Mouse (Mus musculus) MEL (cell line): ENCODE results near the gene Gm5741.

Experiments
- CHD1 ChIP-seq: IDR thresholded peaks from 2 replicates; pipeline ENCODE4 v1.6.1; 2012; ENCODE audit warnings: low read depth, mild to moderate bottlenecking, inconsistent platforms, low read length, improper control_type of control experiment
- CHD2 ChIP-seq: IDR thresholded peaks from 2 replicates; pipeline ENCODE4 v1.6.1; 2011; ENCODE audit warnings: low read length, improper control_type of control experiment
- CTCF ChIP-seq, 3 experiments: IDR thresholded peaks in 2 of 3; conservative IDR thresholded peaks in 1 of 3; 2 replicates each; pipeline ENCODE4 v1.5.1; 2011 to 2012; ENCODE audit warnings: low read length in 3 of 3, low read depth in 2 of 3, mild to moderate bottlenecking in 2 of 3, improper control_type of control experiment in 1 of 3, inconsistent platforms in 1 of 3, mixed read lengths in 1 of 3, moderate library complexity in 1 of 3; ENCODE audit not compliant: control insufficient read depth in 1 of 3, insufficient read depth in 1 of 3, poor library complexity in 1 of 3, severe bottlenecking in 1 of 3
- E2F4 ChIP-seq: IDR thresholded peaks from 2 replicates; pipeline ENCODE4 v1.6.1; 2011; ENCODE audit warnings: low read depth, low read length, improper control_type of control experiment, borderline replicate concordance
- EP300 ChIP-seq, 2 experiments: IDR thresholded peaks; 2 replicates each; pipeline ENCODE4 v1.6.1; 2011; ENCODE audit warnings: improper control_type of control experiment in 2 of 2, low read length in 2 of 2, low read depth in 1 of 2, mild to moderate bottlenecking in 1 of 2
- MAFK ChIP-seq: IDR thresholded peaks from 2 replicates; pipeline ENCODE4 v1.6.1; 2011; ENCODE audit warnings: low read depth, mild to moderate bottlenecking, low read length, improper control_type of control experiment, borderline replicate concordance
- MAX ChIP-seq: IDR thresholded peaks from 2 replicates; pipeline ENCODE4 v1.6.1; 2011; ENCODE audit warnings: low read length, improper control_type of control experiment
- MEF2A ChIP-seq: IDR thresholded peaks from 2 replicates; pipeline ENCODE4 v1.6.1; 2014; ENCODE audit warnings: low read depth, mild to moderate bottlenecking, inconsistent platforms, low read length, improper control_type of control experiment; ENCODE audit not compliant: poor library complexity, insufficient replicate concordance, severe bottlenecking; ENCODE audit errors: extremely low read depth
- MYB ChIP-seq: IDR thresholded peaks from 2 replicates; pipeline ENCODE4 v1.6.1; 2011; ENCODE audit warnings: mild to moderate bottlenecking, low read depth, low read length, improper control_type of control experiment
- NRF1 ChIP-seq: IDR thresholded peaks from 2 replicates; pipeline ENCODE4 v1.6.1; 2014; ENCODE audit warnings: low read depth, mild to moderate bottlenecking, inconsistent platforms, low read length, improper control_type of control experiment, moderate library complexity; ENCODE audit not compliant: poor library complexity, insufficient read depth, severe bottlenecking
- POLR2A ChIP-seq, 2 experiments: IDR thresholded peaks; 2 replicates each; pipeline ENCODE4 v1.6.1; 2011 to 2012; ENCODE audit warnings: low read length in 2 of 2, mild to moderate bottlenecking in 2 of 2, control low read depth in 1 of 2, improper control_type of control experiment in 1 of 2, low read depth in 1 of 2, moderate library complexity in 1 of 2; ENCODE audit not compliant: control insufficient read depth in 1 of 2, insufficient read depth in 1 of 2, poor library complexity in 1 of 2

- TF ChIP-seq CTCF (IDR thresholded peaks at IDR 0.05 in 2 of 3, conservative IDR thresholded peaks at IDR 0.05 in 1 of 3; ENCODE audit: control insufficient read depth in 1 of 3, insufficient read depth in 1 of 3, low read depth in 2 of 3, low read length in 3 of 3, poor library complexity in 1 of 3, severe bottlenecking in 1 of 3) (no peak), POLR2A (IDR thresholded peaks at IDR 0.05; ENCODE audit: control insufficient read depth in 1 of 2, insufficient read depth in 1 of 2, low read depth in 1 of 2, low read length in 2 of 2, poor library complexity in 1 of 2) (no peak), MEF2A (no peak), MAX (no peak), CHD1 (no peak), MYB (no peak), CHD2 (no peak), MAFK (no peak), E2F4 (no peak), NRF1 (no peak), EP300 (IDR thresholded peaks at IDR 0.05; ENCODE audit: low read depth in 1 of 2, low read length in 2 of 2) (no peak)
These were observed 35.0 kb downstream of the Gm5741 start for GRCm38 (mm10) chr8:85032622-85033311.
